Mouse (Mus musculus) C2C12 (cell line): ENCODE results near the gene Usf3.

Experiments used
- CTCF ChIP-seq: IDR thresholded peaks from one replicate; pipeline ENCODE4 v1.5.1; 2011; ENCODE audit not compliant: control insufficient read depth, insufficient read depth, insufficient read length
- USF1 ChIP-seq: IDR thresholded peaks from one replicate; pipeline ENCODE4 v1.6.1; 2011; ENCODE audit warnings: low read depth, mild to moderate bottlenecking, control low read depth, moderate library complexity

DNA sequence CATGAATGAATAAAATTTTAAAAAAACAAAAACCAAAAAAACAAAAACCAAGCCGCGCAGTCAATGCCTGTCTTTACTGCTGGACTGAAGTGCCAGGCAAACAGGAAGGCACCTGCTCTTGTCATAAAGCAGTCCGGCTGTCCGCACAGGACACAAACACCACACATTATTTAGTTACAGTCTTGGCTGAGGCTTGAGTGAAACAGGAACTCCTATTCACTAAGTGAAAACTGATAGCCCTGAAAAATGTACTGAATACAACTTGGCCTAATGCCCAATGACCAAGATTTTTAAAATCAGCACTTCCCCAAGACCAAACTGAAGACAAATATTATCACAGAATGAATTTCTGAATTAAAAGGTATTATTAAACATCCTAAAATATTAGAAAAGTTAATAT is 46.6 kb upstream of the Usf3 start:
- TF ChIP-seq CTCF (no peak), USF1 (no peak)
